Mouse (Mus musculus) central nervous system, embryonic 11.5 days (tissue): ENCODE measurements around the gene Olfr651. TPM values are rescaled to one million over a fixed set of nuclear protein-coding genes. Genes with fewer than 3 reads are reported as not detected.

Experiments used
- polyA plus RNA-seq: library from polyadenylated mRNA; depleted of rRNA; stranded (reverse); fragments of >200 nt; gene quantifications from 2 replicates; pipeline ENCODE4 v1.2.3, GENCODE M21; 2012; rRNA removed

The Olfr651 gene
- polyA plus RNA-seq = not detected in 2 replicates

GRCm38 (mm10) chr7:104549833-104550232 lies at the start of gene Olfr651:
Gene Olfr651, plus strand, starts transcription at chr7:104550133.

GRCm38 (mm10) chr7:104507421-104508065 lies 42.4 kb upstream of the Olfr651 start, which contains the start of gene Trim30d:
Gene Trim30d, minus strand, starts transcription at chr7:104507849.

GRCm38 (mm10) chr7:104560601-104561000 lies 10.7 kb downstream of the Olfr651 start, which contains the start of gene Olfr652:
Gene Olfr652, plus strand, starts transcription at chr7:104560901.

GRCm38 (mm10) chr7:104577014-104577413 lies 27.1 kb downstream of the Olfr651 start, which contains the start of gene Olfr653:
Gene Olfr653, plus strand, starts transcription at chr7:104577314.

GRCm38 (mm10) chr7:104586725-104587124 lies 36.8 kb downstream of the Olfr651 start, which contains the start of gene Olfr654:
Gene Olfr654, plus strand, starts transcription at chr7:104587025.

GRCm38 (mm10) chr7:104601679-104602078 lies 51.7 kb downstream of the Olfr651 start, which contains the start of gene Olfr655:
Gene Olfr655, minus strand, starts transcription at chr7:104601779.

Other genes starting within 250 kb of the Olfr651 start
- 3.8 and 5.2 TPM in 2 replicates for gene Trim12a, start 234.7 kb upstream of the Olfr651 start, polyA plus RNA-seq
- 0.06 TPM in 1 of 2 replicates, not detected in the other for gene Trim34b, start 220.7 kb upstream of the Olfr651 start, polyA plus RNA-seq
- gene Trim12c, start 196.8 kb upstream of the Olfr651 start, polyA plus RNA-seq = 2.3 and 3.8 TPM in 2 replicates
- gene Trim30b, start 180.2 kb upstream of the Olfr651 start, polyA plus RNA-seq = 0.01 and 0.04 TPM in 2 replicates
- 0.04 and 0.09 TPM in 2 replicates for gene Trim30c, start 149.3 kb upstream of the Olfr651 start, polyA plus RNA-seq
- 0.52 and 0.99 TPM in 2 replicates for gene Trim30a, start 84.9 kb upstream of the Olfr651 start, polyA plus RNA-seq
- 0.11 and 0.26 TPM in 2 replicates for gene Trim30d, start 42.3 kb upstream of the Olfr651 start, polyA plus RNA-seq
- not detected in 2 replicates for gene Olfr652, start 10.8 kb downstream of the Olfr651 start, polyA plus RNA-seq
- not detected in 2 replicates for gene Olfr653, start 27.2 kb downstream of the Olfr651 start, polyA plus RNA-seq
- not detected in 2 replicates for gene Olfr654, start 36.9 kb downstream of the Olfr651 start, polyA plus RNA-seq
- not detected in 2 replicates for gene Olfr655, start 51.6 kb downstream of the Olfr651 start, polyA plus RNA-seq
- not detected in 2 replicates for gene Olfr656, start 63.8 kb downstream of the Olfr651 start, polyA plus RNA-seq
- not detected in 2 replicates for gene Olfr657, start 74.7 kb downstream of the Olfr651 start, polyA plus RNA-seq
- gene Olfr658, start 97.2 kb downstream of the Olfr651 start, polyA plus RNA-seq = 0.05 and 0.09 TPM in 2 replicates
- not detected in 2 replicates for gene Olfr659, start 116.6 kb downstream of the Olfr651 start, polyA plus RNA-seq
- not detected in 2 replicates for gene Olfr661, start 136.4 kb downstream of the Olfr651 start, polyA plus RNA-seq
- not detected in 2 replicates for gene Usp17le, start 227.3 kb downstream of the Olfr651 start, polyA plus RNA-seq